Mouse (Mus musculus): ENCODE measurements around the gene Thrb.
A peak's percentile ranks its signal among the peaks of the same experiment; 100 is the strongest.

The Thrb gene

DNA sequence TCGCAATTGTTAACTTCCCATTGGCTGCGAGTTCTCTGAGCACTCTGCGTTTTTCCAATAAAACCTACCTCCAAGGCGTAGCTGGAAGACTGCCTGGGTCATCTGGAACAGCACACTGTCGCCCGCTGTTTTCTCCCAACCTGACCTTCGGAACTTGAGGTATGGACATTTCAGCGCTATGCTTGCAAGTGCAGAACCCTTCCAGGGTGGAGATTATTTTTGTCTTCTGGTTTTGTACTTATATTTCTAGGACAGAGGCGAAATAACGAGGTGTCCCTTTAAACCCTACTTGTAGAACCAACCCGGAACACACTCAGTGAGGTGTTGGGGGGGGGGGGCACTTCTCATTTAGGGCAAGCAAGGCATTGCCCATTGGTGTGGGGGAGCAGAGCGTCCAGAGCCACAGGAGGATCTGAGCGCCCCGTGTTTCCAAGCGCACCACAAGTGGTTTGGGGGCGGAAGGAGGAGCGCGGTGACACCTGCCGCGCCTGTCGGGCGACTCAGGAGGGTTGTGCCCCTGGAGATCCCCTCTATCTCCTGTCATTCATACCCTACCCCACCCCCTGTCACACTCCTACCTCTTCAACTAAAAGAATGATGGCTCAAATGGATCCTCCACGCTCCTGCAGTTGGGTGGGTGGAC, at the start of gene Thrb:
Thrb (plus strand) TSS at position 576 of the 643 bp plus-strand sequence.
- peak; percentile 29 to 38 for DNase-seq (ENCODE audit: low spot score in 2 of 2)

DNA sequence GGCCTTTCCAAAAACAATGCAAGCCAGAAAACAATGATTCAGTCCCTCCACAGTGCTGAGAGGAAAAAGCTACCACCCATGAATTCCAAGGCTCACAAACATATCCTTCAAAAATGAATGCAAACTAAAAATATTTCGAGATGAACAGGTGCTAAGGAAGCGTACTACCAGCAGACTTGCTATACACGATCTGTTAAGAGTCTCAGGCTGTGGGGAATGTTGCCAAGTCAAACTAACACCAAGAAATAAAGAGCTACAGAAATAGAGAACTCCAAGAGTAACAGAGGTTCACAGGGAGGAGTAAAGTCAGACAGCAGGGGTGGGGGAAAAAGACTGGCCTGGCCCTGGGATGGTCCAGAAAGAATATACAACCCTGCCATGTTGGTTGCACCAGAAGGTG, 38.4 kb upstream of the Thrb start:
- DNase-seq (ENCODE audit: low spot score in 2 of 2), result peak; percentile 36 to 40

DNA sequence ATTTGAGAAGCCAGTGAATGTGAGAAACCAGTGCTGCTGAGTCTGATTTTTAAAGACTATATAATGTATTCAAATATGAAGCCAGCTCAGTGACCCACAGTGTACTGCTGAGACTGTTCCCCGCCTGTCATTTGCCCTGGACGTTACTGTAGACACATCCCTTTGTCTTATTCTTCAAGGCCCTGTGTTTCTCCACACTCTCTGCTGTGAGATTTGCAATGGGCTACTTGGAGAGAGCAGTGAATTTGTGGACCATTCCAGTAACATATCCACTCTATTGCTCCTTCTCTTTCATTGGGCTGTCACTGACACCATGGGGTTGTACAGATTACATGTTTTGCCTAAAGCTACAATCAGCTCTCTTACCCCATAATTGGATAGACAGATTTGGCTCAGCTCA, 36.1 kb upstream of the Thrb start:
- DNase-seq (ENCODE audit: low spot score in 2 of 2), result no peak

DNA sequence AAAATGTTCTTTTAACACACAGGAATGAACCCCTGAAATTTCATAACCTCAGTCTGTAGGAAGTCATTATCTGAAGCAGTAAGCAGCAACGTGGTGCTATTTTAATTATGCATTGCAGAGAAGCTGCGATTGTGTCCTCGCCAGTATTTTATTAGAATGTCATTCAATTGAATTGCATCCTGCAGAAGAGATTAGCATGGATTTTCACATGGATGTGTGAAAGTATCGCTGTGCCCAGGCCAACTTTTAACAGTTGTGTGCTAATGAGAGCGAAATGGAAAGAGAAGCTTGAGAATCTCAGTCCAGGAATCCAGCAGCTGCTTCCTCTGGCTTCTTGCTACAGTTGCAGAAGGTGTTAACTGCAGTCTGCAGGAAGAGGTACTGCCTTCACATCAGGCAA, 30.8 kb upstream of the Thrb start:
- DNase-seq (ENCODE audit: low spot score in 2 of 2), result peak; percentile 7 to 13

DNA sequence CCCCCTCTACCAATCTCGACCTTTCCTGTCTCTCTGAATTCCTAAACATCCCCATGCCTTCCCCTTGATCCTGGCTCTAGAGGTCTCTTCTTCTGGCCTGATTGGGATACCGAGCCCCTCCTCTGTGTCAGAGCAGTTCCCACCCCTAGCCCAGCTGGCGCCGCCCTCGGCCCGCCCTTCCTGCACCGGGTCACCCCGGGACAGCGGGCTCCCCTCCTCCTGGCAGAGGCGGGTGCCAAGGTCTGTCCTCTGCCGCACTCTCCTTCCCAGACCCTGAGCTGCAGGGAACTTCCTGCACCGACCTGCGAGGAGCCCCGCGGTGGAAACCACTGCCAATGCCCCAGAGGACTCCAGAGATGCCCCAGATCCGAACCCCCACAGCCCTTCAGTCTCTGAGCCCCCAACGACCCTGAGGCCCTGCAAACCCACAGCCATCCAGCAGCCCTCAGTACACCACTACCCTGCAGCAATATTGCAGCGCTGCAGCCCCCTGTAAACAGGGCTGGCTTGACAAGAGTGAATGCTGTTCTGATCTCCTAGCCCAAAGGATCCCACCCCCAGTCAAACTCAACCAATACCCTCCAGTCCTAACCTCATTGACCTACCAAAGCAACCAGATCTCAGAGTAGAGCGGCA, 27.1 kb upstream of the Thrb start:
- DNase-seq (ENCODE audit: low spot score in 2 of 2), result no peak

DNA sequence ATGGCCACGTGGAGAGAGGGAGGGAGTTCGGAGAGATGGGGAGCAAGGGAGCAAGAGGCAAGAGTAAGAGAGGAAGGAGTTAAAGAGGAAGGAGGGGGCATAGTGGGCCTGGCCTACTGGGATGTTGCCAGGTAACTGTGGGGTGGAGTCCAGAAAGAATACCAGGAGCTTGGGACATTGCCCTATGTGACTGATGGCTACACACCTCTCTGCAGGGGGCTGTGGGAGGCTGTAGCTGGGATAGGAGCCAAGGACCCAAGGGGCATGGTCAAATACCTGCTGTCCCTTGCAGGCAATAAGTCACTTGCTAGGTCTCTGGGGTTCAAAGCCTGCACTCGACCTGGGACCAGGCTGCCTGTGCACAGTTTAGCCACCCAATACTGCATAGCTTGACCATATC, 23.1 kb upstream of the Thrb start:
- DNase-seq (ENCODE audit: low spot score in 2 of 2), result no peak

DNA sequence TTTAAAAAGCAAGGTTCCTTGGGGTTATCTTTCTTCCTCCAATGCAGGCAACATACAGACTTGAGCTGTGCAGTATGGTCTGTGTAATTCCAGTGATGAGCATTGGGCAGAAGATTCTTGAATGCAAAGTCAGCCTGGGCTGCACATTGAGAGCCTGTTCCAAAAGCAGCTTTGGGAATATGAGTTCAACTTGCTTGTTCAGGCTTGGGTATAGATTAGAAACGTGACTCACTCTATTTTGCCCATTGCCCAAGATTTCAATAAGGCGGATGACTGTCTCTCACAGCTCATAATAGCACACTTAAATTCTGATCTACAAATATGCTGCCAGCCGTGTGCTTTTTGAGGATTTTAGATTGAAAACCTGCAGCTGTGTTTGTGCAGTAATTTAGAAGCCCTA, 18.3 kb upstream of the Thrb start:
- DNase-seq (ENCODE audit: low spot score in 2 of 2), result peak in 1 of 2 experiments; percentile 13

DNA sequence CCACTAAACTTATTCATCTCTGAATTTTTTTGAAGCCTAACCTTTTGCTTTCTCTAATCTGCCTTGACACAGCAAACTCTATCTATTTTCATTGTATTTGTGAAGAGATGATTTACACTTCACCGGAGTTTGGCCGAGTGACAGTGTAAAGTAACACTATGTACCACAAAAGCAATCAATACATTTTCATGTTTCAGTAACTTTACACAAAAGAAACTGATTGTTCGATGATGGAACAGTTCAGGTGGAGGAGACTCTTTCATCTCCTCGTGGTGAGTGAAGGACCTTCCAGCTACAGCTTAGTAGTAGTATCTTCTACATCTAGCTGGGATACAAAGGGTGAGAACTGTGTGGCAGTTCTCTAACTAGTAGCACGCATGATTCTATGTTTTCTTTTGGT, 5.0 kb upstream of the Thrb start:
- DNase-seq (ENCODE audit: low spot score in 2 of 2), result no peak

DNA sequence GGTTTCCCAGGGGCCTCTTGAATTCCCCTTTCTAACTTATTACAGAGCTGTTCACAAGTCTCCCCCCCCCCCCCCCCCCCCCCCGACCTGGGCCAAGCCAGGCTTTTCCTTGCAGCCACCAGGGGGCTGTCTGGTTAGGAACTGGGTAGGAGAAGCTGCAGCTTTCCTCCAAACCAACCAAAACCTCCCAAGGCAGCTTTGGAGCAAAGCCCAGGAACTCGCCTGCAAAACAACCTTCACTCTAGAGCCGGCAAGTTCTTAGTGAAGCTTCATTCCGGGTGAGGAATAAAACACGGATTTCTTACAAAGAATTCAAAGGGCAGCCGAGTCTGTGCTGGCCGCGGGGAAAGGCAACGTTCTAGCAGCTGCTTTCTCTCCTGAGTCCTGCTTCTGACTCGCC, 1.0 kb upstream of the Thrb start:
- DNase-seq (ENCODE audit: low spot score in 2 of 2), result peak; percentile 83 to 85

DNA sequence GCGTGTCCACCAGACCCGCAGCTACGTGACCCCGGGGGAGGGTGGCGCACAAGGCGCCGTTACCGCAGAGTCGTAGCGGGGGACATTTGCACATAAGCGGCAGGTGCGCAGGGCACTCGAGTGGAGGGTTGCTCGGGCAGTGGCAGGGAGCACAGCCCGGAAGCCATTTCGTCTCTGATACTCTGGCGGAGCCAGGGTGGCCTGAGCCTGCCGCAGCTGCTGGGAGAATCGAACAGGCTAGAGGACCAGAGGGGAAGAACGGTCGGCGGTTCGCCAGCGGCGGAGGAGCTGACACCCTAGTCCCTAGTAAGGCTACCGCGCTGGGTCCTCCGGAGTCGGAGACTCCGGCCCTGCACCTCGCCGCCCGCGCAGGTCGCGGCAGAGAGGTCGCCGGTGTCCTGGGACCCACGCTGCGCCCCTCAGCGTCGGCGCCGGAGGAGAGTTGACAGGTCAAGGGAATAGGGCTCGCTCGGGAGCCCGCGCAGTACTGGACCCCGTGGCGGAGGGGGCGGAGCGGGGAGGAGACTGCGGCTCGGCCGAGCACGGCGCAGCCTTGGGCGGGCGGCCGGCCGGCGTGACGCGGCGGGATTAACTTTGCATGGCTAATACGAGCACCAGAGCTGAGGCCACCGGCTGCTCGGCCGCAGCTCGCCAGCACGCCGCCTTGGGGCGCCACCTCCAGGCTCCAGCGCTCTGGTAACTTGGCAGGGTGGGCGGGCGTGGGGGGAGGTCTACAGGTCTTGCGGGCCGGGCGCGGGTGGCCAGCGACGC, 453 bp downstream of the Thrb start:
- DNase-seq (ENCODE audit: low spot score in 2 of 2), result peak; percentile 62 to 66

DNA sequence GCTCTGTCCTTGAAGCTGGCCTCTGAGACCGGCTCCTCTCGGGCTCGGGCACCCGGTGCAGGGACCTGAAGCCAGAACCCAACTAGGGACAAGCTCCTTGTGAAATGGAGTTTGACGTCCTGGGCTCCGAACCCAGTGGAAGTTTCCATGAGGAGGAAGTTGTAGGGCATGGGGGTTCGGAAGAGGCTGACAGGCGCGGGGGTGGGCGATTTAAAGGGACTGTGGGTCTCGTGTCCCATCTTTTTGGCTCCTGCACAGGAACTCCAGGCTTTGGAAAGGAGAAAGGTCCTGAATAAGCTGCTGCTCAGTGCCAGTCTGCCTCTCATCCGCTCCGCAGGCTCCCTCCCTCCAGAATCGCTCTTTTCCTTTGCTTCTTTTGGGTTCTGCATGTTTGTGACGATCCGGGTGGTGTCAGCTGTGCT, 1.1 kb downstream of the Thrb start:
- DNase-seq (ENCODE audit: low spot score in 2 of 2), result peak; percentile 56 to 79

DNA sequence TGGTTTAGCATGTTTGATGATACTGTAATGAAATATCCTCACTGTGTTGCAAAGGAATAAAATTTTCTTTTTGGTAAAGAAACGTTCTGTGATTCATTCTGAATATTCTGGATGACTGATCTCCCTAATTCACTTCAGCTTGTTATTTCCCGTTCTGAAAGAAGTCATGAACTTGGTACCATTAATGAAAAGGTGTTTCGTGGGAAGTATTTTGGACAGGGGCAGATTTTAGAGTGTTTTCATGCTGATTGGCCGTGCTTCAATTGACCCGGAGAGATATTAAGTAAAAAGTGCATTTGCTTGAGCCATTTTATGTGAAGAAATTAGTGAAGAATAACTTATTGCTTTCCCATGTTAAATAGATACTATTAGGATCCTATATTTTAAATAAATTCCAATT, 2.0 kb downstream of the Thrb start:
- DNase-seq (ENCODE audit: low spot score in 2 of 2), result no peak

DNA sequence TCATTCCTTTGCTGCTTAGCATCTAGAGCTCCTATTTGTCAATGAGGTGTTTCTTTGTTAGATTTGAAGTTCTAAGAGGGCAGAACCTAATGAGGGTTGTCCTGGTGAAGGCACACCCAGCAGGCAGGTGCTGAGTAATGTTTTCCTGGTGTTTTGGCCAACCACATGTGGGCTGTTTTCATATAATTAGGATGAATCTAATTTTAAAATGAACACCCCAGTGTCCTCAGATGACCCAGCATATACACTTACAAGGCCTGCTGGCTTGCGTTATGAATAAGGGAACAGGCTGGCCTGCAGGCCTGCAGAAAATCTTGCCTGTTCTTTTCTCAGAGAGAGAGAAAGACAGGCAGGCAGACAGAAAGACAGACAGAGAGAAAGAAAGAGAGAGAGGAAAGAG, 14.3 kb downstream of the Thrb start:
- DNase-seq (ENCODE audit: low spot score in 2 of 2), result no peak

DNA sequence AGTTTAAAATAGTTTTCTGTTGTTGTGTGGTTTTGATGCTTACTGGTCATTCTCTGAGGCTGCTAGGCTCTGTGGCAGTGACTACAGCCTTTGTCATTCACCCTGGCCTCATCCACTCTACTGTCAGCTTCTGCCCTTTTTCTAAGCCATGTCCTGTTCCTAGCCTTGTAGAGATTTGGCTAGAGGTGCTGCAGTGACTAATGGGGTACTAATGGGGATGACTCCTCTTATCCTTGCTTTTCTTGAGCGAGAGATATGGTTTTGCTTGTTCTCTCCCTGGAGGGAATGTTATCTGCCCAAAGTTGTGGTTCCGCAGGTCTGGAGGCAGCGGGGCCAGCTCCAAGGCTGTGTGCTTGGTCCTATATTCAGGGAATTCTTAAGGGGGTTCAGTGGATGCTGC, 15.2 kb downstream of the Thrb start:
- no peak for DNase-seq (ENCODE audit: low spot score in 2 of 2)

DNA sequence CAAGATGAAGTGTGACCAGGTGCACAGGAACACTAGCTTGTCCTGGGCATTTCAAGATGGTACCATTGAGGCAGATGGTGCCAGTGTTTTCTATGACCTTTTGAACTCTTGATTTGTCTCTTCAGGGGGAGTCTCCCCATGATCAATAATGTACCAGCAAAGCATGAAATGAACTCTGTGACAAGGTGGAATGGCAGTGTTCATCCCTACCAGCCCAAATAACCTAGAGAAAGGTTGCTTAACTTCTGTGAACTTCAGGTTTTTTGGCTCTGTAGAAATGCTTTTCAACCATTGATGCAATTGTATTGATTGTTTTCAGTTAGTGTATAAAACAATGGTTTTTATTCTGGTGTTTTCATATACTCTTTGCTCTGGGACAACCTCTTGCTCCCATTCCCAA, 21.4 kb downstream of the Thrb start:
- no peak for DNase-seq (ENCODE audit: low spot score in 2 of 2)

DNA sequence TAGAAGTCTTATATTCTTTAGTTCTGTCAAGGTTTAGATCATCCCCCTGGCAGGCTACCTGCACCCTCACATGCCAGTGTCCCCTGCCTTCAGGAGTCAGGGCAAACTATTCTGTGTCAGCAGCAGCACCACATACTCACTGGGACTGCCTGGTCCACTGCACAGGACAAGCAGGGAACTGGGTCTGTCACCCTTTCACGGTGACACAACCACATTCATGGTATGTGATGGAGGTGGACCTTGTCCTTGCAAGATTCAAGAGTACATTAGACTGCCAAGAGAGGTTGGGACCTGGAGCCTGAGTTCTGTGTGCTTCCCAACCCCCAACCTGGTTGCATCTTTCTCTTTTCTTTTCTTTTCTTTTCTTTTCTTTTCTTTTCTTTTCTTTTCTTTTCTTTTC, 24.8 kb downstream of the Thrb start:
- DNase-seq (ENCODE audit: low spot score in 2 of 2), result no peak

DNA sequence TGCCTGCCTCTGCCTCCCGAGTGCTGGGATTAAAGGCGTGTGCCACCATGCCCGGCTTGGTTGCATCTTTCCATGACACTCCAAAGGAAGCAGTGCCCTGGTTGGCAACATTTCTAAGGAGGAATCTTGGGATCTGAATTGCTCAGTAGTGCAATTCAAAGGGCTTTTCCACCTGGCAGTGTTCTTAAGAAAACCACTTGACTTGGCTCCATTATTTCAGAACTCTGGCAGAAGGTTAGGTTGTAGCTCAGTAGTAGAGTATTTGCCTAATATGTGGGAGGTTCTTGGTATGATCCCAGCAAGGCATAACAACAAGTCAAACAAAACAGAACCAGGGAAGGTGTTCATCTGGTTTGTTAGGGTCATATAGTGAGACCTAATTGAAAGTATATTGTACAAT, 25.4 kb downstream of the Thrb start:
- no peak for DNase-seq (ENCODE audit: low spot score in 2 of 2)

DNA sequence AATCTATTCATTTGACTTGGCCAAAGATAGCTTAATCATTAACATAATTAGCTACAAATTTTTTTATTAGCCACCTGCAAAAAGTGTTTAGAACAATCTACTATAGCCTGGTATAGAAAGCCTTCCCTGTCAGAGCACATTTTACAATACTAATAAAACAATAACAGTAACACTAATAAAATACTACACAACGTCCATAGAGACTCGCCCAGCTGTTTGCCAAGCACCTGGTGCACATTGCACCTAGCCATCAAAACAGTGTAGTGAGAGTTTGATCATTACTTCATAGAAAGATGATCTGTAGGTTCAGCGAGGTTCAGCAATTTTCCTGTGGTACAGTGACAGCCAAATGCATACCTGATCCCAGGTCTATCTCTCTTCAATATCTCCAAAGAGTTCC, 26.9 kb downstream of the Thrb start:
- no peak for DNase-seq (ENCODE audit: low spot score in 2 of 2)

DNA sequence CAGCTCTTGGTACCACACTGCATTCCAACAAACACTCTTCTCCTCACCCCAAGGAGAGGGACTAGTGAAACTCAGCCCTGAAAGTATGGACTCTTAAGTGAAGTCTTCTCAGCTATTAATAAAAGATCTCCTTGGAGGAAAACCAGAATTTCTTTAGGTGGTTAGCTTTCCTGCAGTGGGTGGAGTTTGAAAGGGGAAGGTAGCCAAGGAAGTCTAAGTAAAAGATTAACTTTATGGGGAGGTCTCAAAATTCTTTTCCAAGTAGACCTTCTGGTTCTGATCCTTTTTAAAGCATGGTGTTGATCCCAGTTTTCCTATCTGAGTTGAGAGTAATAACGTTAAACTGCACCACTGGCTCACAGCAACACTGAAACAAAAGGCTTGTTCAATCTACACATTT, 31.2 kb downstream of the Thrb start:
- no peak for DNase-seq (ENCODE audit: low spot score in 2 of 2)

DNA sequence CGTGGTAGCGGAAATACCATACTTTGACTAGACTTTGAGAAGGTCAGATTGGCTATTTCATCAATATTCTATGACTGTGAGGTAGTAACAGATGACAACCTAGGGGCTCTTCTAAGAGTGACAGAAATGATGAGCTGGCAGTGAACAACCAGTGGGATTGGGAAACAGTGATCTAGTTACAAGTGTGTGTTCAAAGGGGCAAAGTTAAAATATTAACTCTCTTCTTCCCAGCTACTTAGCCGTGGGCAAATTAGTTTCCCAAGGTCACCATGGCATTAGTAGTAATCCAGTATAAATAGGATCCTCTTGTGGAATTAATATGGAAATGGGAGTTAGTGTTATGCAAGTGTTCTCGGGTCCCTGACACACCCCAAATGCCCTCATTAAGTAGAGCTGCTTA, 35.5 kb downstream of the Thrb start:
- no peak for DNase-seq (ENCODE audit: low spot score in 2 of 2)

DNA sequence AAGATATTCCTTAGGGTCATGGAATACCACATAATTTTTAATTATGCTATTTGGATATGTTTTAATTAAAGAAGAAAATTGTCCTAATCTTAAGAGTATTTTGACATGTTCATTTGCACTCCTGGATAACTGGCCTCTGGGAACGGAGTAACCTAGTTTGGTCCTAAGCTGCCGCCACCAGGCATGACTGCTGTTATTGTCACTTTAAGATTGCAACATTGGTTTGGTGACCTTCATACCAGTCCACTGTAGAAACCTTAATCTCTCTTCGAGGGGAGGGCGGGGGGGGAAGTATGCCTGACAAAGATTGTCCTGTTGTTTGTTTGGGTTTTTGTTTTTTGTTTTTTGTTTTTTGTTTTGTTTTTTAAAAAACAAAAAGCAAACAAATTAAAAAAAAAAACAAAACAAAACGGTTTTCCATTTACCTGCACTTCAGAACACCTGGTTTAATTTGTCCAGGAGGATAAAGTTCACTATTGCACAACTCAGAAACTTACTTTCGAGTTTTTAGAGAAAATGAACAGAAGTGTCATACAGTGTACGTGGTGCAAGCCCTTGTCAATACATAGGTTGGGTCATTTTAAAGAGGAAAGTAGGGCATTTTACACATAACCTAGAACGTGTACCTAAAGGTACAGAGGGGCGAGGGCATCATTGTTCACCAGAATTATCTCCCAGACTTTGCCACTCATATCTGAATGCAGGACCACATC, 38.0 kb downstream of the Thrb start:
- no peak for DNase-seq (ENCODE audit: low spot score in 2 of 2)

DNA sequence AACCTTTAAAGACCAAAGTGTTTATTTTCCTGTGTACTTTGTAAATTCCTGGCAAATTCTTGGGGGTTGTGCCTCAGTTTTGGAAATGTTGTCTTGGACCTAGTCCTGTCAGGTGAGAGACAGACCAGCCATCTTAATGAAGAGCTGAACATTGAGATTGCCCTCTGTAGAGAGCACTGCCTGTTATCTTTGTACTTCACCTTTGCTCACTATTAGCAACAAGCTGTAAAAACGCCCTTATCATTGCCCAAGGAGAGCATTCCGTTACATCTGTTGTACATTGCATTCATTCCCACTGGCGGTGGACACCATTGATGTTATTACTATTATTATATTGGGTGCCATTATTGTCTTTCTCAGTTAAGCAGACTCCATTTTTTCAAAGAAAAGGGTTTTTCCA, 40.2 kb downstream of the Thrb start:
- DNase-seq (ENCODE audit: low spot score in 2 of 2), result no peak
